Mouse (Mus musculus): ENCODE data around the gene Ggta1. TPM values are rescaled to one million over a fixed set of nuclear protein-coding genes. Genes with fewer than 3 reads are reported as not detected.
A peak's percentile ranks its signal among the peaks of the same experiment; 100 is the strongest.

Ggta1 gene
- polyA plus RNA-seq, 1 experiment from 2014 or later, result 32.5 TPM

GRCm38 (mm10) chr2:35430806-35431205 lies 32.2 kb downstream of the Ggta1 start:
- H3K4me3 ChIP-seq (ENCODE audit: low read depth, low read length), result no peak overlapping the region
- no peaks in the 10 kb centered on the region for H3K27me3 ChIP-seq (replicated peaks; ENCODE audit: control insufficient read depth, insufficient read depth, low read length)
- H3K9me3 ChIP-seq (ENCODE audit: control insufficient read depth, low read length), result no peaks in the 10 kb centered on the region
- H3K4me1 ChIP-seq (ENCODE audit: control insufficient read depth, insufficient read depth, low read length), result peaks cover 32% of the 10 kb centered on the region
- H3K27ac ChIP-seq (replicated peaks; ENCODE audit: low read depth, low read length), result no peak overlapping the region
- no peak overlapping the region for H3K9ac ChIP-seq (ENCODE audit: low read depth, low read length)
- no peaks in the 10 kb centered on the region for H3K36me3 ChIP-seq (ENCODE audit: control insufficient read depth, insufficient read depth, low read length)
- DNase-seq (ENCODE audit: low spot score) (peak; percentile 59), ATAC-seq (ENCODE audit: low read depth) (peak; percentile 34; the same call in 1 of the 2 replicates)
- WGBS, result 67% methylated on average over 8 of the region's 8 CpGs
- no peak overlapping the region for H3K4me2 ChIP-seq (ENCODE audit: low read depth, low read length)

DNA sequence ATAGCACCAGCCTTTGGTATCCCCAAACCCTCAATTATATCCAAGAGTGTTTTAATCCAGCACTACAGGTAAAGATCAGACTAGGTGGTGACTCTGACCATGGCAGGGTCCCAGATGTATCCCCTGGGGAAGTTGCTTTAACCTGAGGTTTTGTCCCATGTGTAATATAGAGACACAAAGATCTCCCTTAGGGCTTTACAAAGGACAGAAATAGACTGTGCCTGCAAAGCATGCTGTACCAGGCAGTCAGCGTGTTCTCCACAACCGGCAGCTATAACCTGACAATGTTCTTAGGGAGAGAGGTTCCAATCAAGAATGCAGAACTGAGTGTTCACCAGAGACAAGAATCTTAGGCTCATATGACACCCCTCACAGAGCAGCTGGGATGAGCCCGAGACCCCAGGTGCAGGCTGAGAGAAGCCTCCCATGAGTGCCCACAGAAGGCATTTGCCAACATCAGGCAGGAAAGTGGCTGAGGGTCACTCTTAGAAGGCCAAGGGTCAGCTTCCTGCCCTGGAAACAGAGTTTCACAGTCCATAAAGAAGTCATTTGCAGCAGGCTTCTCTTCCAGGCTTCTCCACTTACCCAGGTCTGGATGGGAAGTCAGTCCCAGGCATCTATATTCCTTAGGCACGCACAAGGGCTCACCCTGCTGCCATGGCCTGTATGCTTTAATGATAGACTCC lies 34.3 kb downstream of the Ggta1 start:
- Histone ChIP-seq H3K4me1 (ENCODE audit: control insufficient read depth, insufficient read depth, low read length) (peaks cover 24% of the 10 kb centered on the region), H3K27me3 (replicated peaks; ENCODE audit: control insufficient read depth, insufficient read depth, low read length) (no peaks in the 10 kb centered on the region), H3K27ac (replicated peaks; ENCODE audit: low read depth, low read length) (no peak overlapping the region), H3K4me2 (ENCODE audit: low read depth, low read length) (no peak overlapping the region), H3K4me3 (ENCODE audit: low read depth, low read length) (no peak overlapping the region), H3K36me3 (ENCODE audit: control insufficient read depth, insufficient read depth, low read length) (no peaks in the 10 kb centered on the region), H3K9me3 (ENCODE audit: control insufficient read depth, low read length) (no peaks in the 10 kb centered on the region), H3K9ac (ENCODE audit: low read depth, low read length) (no peak overlapping the region)
- no peak for DNase-seq (ENCODE audit: low spot score)
- 65% methylated on average over 4 of the region's 4 CpGs for WGBS
- ATAC-seq (ENCODE audit: low read depth), result no peak

GRCm38 (mm10) chr2:35427559-35427958 lies 35.5 kb downstream of the Ggta1 start:
- Histone ChIP-seq H3K27ac (replicated peaks; ENCODE audit: low read depth, low read length) (no peak overlapping the region), H3K36me3 (ENCODE audit: control insufficient read depth, insufficient read depth, low read length) (no peaks in the 10 kb centered on the region), H3K9ac (ENCODE audit: low read depth, low read length) (no peak overlapping the region), H3K4me2 (ENCODE audit: low read depth, low read length) (no peak overlapping the region), H3K27me3 (replicated peaks; ENCODE audit: control insufficient read depth, insufficient read depth, low read length) (no peaks in the 10 kb centered on the region), H3K4me3 (ENCODE audit: low read depth, low read length) (no peak overlapping the region), H3K9me3 (ENCODE audit: control insufficient read depth, low read length) (no peaks in the 10 kb centered on the region), H3K4me1 (ENCODE audit: control insufficient read depth, insufficient read depth, low read length) (peaks cover 12% of the 10 kb centered on the region; the same call in 1 of the 2 replicates)
- WGBS, result 36% methylated on average over 2 of the region's 2 CpGs
- DNase-seq (ENCODE audit: low spot score) (no peak), ATAC-seq (ENCODE audit: low read depth) (no peak)

GRCm38 (mm10) chr2:35423711-35424339 lies 39.2 kb downstream of the Ggta1 start:
- Histone ChIP-seq H3K9ac (ENCODE audit: low read depth, low read length) (no peak overlapping the region), H3K36me3 (ENCODE audit: control insufficient read depth, insufficient read depth, low read length) (peaks cover 20% of the 10 kb centered on the region), H3K4me1 (ENCODE audit: control insufficient read depth, insufficient read depth, low read length) (no peaks in the 10 kb centered on the region), H3K4me2 (ENCODE audit: low read depth, low read length) (no peak overlapping the region), H3K9me3 (ENCODE audit: control insufficient read depth, low read length) (peaks cover 9% of the 10 kb centered on the region), H3K4me3 (ENCODE audit: low read depth, low read length) (no peak overlapping the region), H3K27ac (replicated peaks; ENCODE audit: low read depth, low read length) (no peak overlapping the region), H3K27me3 (replicated peaks; ENCODE audit: control insufficient read depth, insufficient read depth, low read length) (no peaks in the 10 kb centered on the region)
- DNase-seq (ENCODE audit: low spot score), result no peak
- ATAC-seq (ENCODE audit: low read depth), result no peak
- WGBS, result 94% methylated on average over 1 of the region's 1 CpGs

DNA sequence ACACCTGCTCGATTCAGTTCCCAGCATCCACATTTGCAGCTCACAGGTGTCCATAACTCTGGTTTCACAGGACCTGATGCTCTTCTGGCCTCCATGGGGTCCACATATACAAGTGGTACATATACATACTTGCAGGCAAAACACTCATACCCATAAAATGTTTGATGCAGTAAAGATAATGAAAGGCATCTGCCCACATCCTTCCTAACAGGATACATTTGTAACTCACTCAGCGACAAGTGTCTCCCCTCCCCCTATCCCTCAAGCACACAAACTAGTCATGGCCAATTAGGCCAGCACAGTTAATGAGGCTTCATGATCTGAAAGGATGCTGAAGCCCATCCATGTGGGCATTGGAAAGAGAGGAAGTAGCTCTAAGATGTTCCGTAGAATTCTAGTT lies 40.6 kb downstream of the Ggta1 start:
- DNase-seq (ENCODE audit: low spot score), result no peak
- WGBS, result 83% methylated on average over 3 of the region's 3 CpGs

GRCm38 (mm10) chr2:35420681-35421080 lies 42.4 kb downstream of the Ggta1 start:
- no peak overlapping the region for H3K27ac ChIP-seq (replicated peaks; ENCODE audit: low read depth, low read length)
- H3K36me3 ChIP-seq (ENCODE audit: control insufficient read depth, insufficient read depth, low read length), result peaks cover 21% of the 10 kb centered on the region
- H3K4me2 ChIP-seq (ENCODE audit: low read depth, low read length), result no peak overlapping the region
- no peaks in the 10 kb centered on the region for H3K4me1 ChIP-seq (ENCODE audit: control insufficient read depth, insufficient read depth, low read length)
- H3K9me3 ChIP-seq (ENCODE audit: control insufficient read depth, low read length), result peaks cover 9% of the 10 kb centered on the region
- no peaks in the 10 kb centered on the region for H3K27me3 ChIP-seq (replicated peaks; ENCODE audit: control insufficient read depth, insufficient read depth, low read length)
- ATAC-seq (ENCODE audit: low read depth) (no peak), DNase-seq (ENCODE audit: low spot score) (no peak)
- no peak overlapping the region for H3K9ac ChIP-seq (ENCODE audit: low read depth, low read length)
- H3K4me3 ChIP-seq (ENCODE audit: low read depth, low read length), result no peak overlapping the region
- 91% methylated on average over 1 of the region's 1 CpGs for WGBS

More for the DNA sequence above, 40.6 kb downstream of the Ggta1 start:
- Histone ChIP-seq H3K36me3 (ENCODE audit: control insufficient read depth, insufficient read depth, low read length) (peaks cover 21% of the 10 kb centered on the region), H3K4me3 (ENCODE audit: low read depth, low read length) (no peak overlapping the region), H3K9ac (ENCODE audit: low read depth, low read length) (no peak overlapping the region), H3K4me1 (ENCODE audit: control insufficient read depth, insufficient read depth, low read length) (no peaks in the 10 kb centered on the region), H3K27ac (replicated peaks; ENCODE audit: low read depth, low read length) (no peak overlapping the region), H3K4me2 (ENCODE audit: low read depth, low read length) (no peak overlapping the region), H3K27me3 (replicated peaks; ENCODE audit: control insufficient read depth, insufficient read depth, low read length) (no peaks in the 10 kb centered on the region), H3K9me3 (ENCODE audit: control insufficient read depth, low read length) (peaks cover 9% of the 10 kb centered on the region)
- no peak for ATAC-seq (ENCODE audit: low read depth)

DNA sequence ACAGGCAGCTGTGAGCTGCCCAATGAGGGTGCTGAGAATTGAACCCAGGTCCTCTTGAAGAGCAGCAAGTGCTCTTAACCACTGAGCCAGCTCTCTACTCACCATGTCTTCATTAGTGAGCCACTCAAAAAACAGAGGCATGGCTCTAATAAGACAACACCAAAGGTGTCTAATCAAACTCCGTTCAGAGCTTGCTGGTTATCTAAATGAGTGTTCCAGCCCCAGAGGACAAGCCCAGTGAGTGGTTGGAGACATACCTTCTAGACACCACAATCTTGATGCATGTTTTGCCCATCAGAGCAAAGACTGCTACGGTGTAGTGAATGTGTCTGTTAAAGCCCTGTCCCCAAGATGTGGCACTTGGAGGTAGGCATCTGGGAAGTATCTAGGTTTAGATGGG lies 43.4 kb downstream of the Ggta1 start:
- ATAC-seq (ENCODE audit: low read depth) (no peak), DNase-seq (ENCODE audit: low spot score) (no peak)
- H3K9ac ChIP-seq (ENCODE audit: low read depth, low read length), result no peak overlapping the region
- 98% methylated on average over 2 of the region's 2 CpGs for WGBS
- peaks cover 21% of the 10 kb centered on the region for H3K36me3 ChIP-seq (ENCODE audit: control insufficient read depth, insufficient read depth, low read length)
- peaks cover 9% of the 10 kb centered on the region for H3K9me3 ChIP-seq (ENCODE audit: control insufficient read depth, low read length)
- no peak overlapping the region for H3K27ac ChIP-seq (replicated peaks; ENCODE audit: low read depth, low read length)
- H3K4me3 ChIP-seq (ENCODE audit: low read depth, low read length), result no peak overlapping the region
- H3K4me2 ChIP-seq (ENCODE audit: low read depth, low read length), result no peak overlapping the region
- H3K4me1 ChIP-seq (ENCODE audit: control insufficient read depth, insufficient read depth, low read length), result no peaks in the 10 kb centered on the region
- H3K27me3 ChIP-seq (replicated peaks; ENCODE audit: control insufficient read depth, insufficient read depth, low read length), result no peaks in the 10 kb centered on the region

DNA sequence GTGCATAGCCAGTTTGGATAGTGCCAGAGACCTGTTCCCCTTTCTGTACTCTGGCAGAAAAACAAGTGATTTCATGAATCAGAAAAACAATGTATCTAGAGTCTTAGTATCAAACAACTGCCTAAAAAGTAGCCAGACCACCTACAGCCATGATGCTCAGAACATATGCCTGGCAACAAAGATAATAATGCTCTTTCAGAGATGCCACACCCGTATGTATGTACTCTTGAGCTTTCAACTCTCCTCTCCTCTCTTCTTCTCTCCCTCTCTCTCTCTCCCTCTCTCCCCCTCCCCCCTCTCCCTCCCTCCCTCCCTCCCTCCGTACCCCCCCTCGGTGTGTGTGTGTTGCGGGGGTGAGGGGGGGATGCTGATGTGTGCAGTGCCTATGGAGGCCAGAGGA lies 43.8 kb downstream of the Ggta1 start:
- no peak for DNase-seq (ENCODE audit: low spot score)
- no peak overlapping the region for H3K27ac ChIP-seq (replicated peaks; ENCODE audit: low read depth, low read length)
- no peak for ATAC-seq (ENCODE audit: low read depth)
- H3K4me1 ChIP-seq (ENCODE audit: control insufficient read depth, insufficient read depth, low read length), result no peaks in the 10 kb centered on the region
- peaks cover 21% of the 10 kb centered on the region for H3K36me3 ChIP-seq (ENCODE audit: control insufficient read depth, insufficient read depth, low read length)
- peaks cover 9% of the 10 kb centered on the region for H3K9me3 ChIP-seq (ENCODE audit: control insufficient read depth, low read length)
- no peak overlapping the region for H3K4me2 ChIP-seq (ENCODE audit: low read depth, low read length)
- no peak overlapping the region for H3K4me3 ChIP-seq (ENCODE audit: low read depth, low read length)
- H3K9ac ChIP-seq (ENCODE audit: low read depth, low read length), result no peak overlapping the region
- WGBS, result 98% methylated on average over 4 of the region's 4 CpGs
- no peaks in the 10 kb centered on the region for H3K27me3 ChIP-seq (replicated peaks; ENCODE audit: control insufficient read depth, insufficient read depth, low read length)

- DNase-seq (ENCODE audit: low spot score) (no peak), ATAC-seq (ENCODE audit: low read depth) (no peak)
- no peak overlapping the region for H3K4me3 ChIP-seq (ENCODE audit: low read depth, low read length)
- no peaks in the 10 kb centered on the region for H3K27me3 ChIP-seq (replicated peaks; ENCODE audit: control insufficient read depth, insufficient read depth, low read length)
- WGBS, result 93% methylated on average over 1 of the region's 1 CpGs
- no peaks in the 10 kb centered on the region for H3K4me1 ChIP-seq (ENCODE audit: control insufficient read depth, insufficient read depth, low read length)
- H3K9me3 ChIP-seq (ENCODE audit: control insufficient read depth, low read length), result peaks cover 9% of the 10 kb centered on the region
- H3K9ac ChIP-seq (ENCODE audit: low read depth, low read length), result no peak overlapping the region
- peaks cover 21% of the 10 kb centered on the region for H3K36me3 ChIP-seq (ENCODE audit: control insufficient read depth, insufficient read depth, low read length)
- H3K4me2 ChIP-seq (ENCODE audit: low read depth, low read length), result no peak overlapping the region
- H3K27ac ChIP-seq (replicated peaks; ENCODE audit: low read depth, low read length), result no peak overlapping the region
Observed at GRCm38 (mm10) chr2:35417231-35417630, 45.8 kb downstream of the Ggta1 start.

All from embryonic facial prominence, embryonic 14.5 days (tissue).